Mouse (Mus musculus) forebrain, embryonic 13.5 days (tissue): ENCODE measurements around the gene Gm20388. TPM values are rescaled to one million over a fixed set of nuclear protein-coding genes. Genes with fewer than 3 reads are reported as not detected.

ENCODE experiments used
- ATAC-seq: fragments of 200-750 bp; cut with Nextera tagmentation; 2 replicates; pipeline ENCODE4 v1.8.0; 2017
- H3K27ac ChIP-seq: fragments of 300-500 bp; sonication (generic); 2 replicates; pipeline ENCODE4 v1.5.1; 2015; ENCODE audit warnings: inconsistent platforms, mild to moderate bottlenecking, moderate library complexity
- H3K27me3 ChIP-seq: fragments of 300-500 bp; sonication (generic); 2 replicates; pipeline ENCODE4 v1.6.1; 2015; ENCODE audit warnings: mild to moderate bottlenecking, inconsistent platforms
- H3K36me3 ChIP-seq: fragments of 300-500 bp; sonication (generic); 2 replicates; pipeline ENCODE4 v1.6.1; 2015; ENCODE audit warnings: mild to moderate bottlenecking, inconsistent platforms; ENCODE audit not compliant: poor library complexity, severe bottlenecking
- H3K4me1 ChIP-seq: fragments of 300-500 bp; sonication (generic); 2 replicates; pipeline ENCODE4 v1.6.1; 2015; ENCODE audit warnings: inconsistent platforms
- H3K4me2 ChIP-seq: fragments of 300-500 bp; sonication (generic); 2 replicates; pipeline ENCODE4 v1.6.1; 2015; ENCODE audit warnings: inconsistent platforms, mild to moderate bottlenecking, moderate library complexity
- H3K4me3 ChIP-seq: fragments of 300-500 bp; sonication (generic); 2 replicates; pipeline ENCODE4 v1.5.1; 2015; ENCODE audit warnings: mild to moderate bottlenecking, inconsistent platforms
- H3K9ac ChIP-seq: fragments of 300-500 bp; sonication (generic); 2 replicates; pipeline ENCODE4 v1.6.1; 2015; ENCODE audit warnings: mild to moderate bottlenecking, inconsistent platforms
- H3K9me3 ChIP-seq: fragments of 300-500 bp; sonication (generic); replicated peaks from 2 replicates; pipeline ENCODE4 v1.6.1; 2016; ENCODE audit warnings: inconsistent platforms
- whole genome bisulfite sequencing: fragments of 180-500 bp; shearing (Covaris S2); methylation state at CpG from one replicate; pipeline ENCODE4 v1.1.7; 2015; 5-methylcytosine and 5-hydroxymethylcytosine counted together
- polyA plus RNA-seq: library from polyadenylated mRNA; unstranded; fragments of >200 nt; fragmentation: Nextera tagmentation; extraction: Ambion mirVana; gene quantifications from 2 replicates; pipeline ENCODE4 v1.2.1, GENCODE M21; 2015

Gm20388 gene
- polyA plus RNA-seq, 1 experiment from 2014 or later = 5.6 TPM

GRCm38 (mm10) chr8:124056832-124057655 lies 4146.4 kb downstream of the Gm20388 start:
- no peak overlapping the region for H3K9ac ChIP-seq
- WGBS = 83% methylated on average over 11 of the region's 11 CpGs
- ATAC-seq = no peak

GRCm38 (mm10) chr8:124066325-124067058 lies 4155.9 kb downstream of the Gm20388 start:
- Histone ChIP-seq H3K4me3 (no peak overlapping the region), H3K4me2 (no peak overlapping the region), H3K9me3 (no peaks in the 10 kb centered on the region), H3K27ac (no peak overlapping the region), H3K36me3 (no peaks in the 10 kb centered on the region), H3K27me3 (no peaks in the 10 kb centered on the region), H3K9ac (no peak overlapping the region), H3K4me1 (peaks cover 24% of the 10 kb centered on the region)
- ATAC-seq = no peak
- 81% methylated on average over 4 of the region's 4 CpGs for WGBS

More at GRCm38 (mm10) chr8:124056832-124057655, 4146.4 kb downstream of the Gm20388 start:
- Histone ChIP-seq H3K27ac (no peak overlapping the region), H3K4me1 (no peaks in the 10 kb centered on the region), H3K9me3 (no peaks in the 10 kb centered on the region), H3K4me2 (no peak overlapping the region), H3K4me3 (no peak overlapping the region), H3K27me3 (no peaks in the 10 kb centered on the region), H3K36me3 (no peaks in the 10 kb centered on the region)

- H3K36me3 ChIP-seq = no peaks in the 10 kb centered on the region
- peaks cover 32% of the 10 kb centered on the region for H3K4me1 ChIP-seq
- H3K27ac ChIP-seq = no peak overlapping the region
- H3K9ac ChIP-seq = no peak overlapping the region
- WGBS = 79% methylated on average over 4 of the region's 4 CpGs
- no peak overlapping the region for H3K4me2 ChIP-seq
- 0 out of 2 replicates have a peak, but pooled peaks cover 2% of the 10 kb centered on the region for H3K27me3 ChIP-seq
- no peak for ATAC-seq
- no peak overlapping the region for H3K4me3 ChIP-seq
- no peaks in the 10 kb centered on the region for H3K9me3 ChIP-seq
Measured at GRCm38 (mm10) chr8:124067059-124067750, 4156.6 kb downstream of the Gm20388 start.

GRCm38 (mm10) chr8:124070363-124071324 lies 4160.0 kb downstream of the Gm20388 start:
- WGBS = 19% methylated on average over 18 of the region's 18 CpGs
- Histone ChIP-seq H3K36me3 (no peaks in the 10 kb centered on the region), H3K27ac (peak overlapping the region; percentile 80), H3K4me1 (peaks cover 32% of the 10 kb centered on the region), H3K4me3 (no peak overlapping the region), H3K27me3 (0 out of 2 replicates have a peak, but pooled peaks cover 2% of the 10 kb centered on the region), H3K9ac (peak overlapping the region; percentile 21), H3K9me3 (no peaks in the 10 kb centered on the region), H3K4me2 (peak overlapping the region; percentile 33)
- peak; percentile 83 for ATAC-seq

- Histone ChIP-seq H3K9ac (no peak overlapping the region), H3K4me1 (peaks cover 19% of the 10 kb centered on the region), H3K27me3 (0 out of 2 replicates have a peak, but pooled peaks cover 2% of the 10 kb centered on the region), H3K9me3 (no peaks in the 10 kb centered on the region), H3K36me3 (no peaks in the 10 kb centered on the region), H3K4me2 (no peak overlapping the region), H3K4me3 (no peak overlapping the region), H3K27ac (0 out of 2 replicates have a peak overlapping the region, but pooled peaks have one; percentile 3)
- WGBS = 73% methylated on average over 8 of the region's 8 CpGs
- ATAC-seq = no peak
Measured at GRCm38 (mm10) chr8:124075977-124076376, 4165.3 kb downstream of the Gm20388 start.

- Histone ChIP-seq H3K4me3 (no peak overlapping the region), H3K36me3 (no peaks in the 10 kb centered on the region), H3K4me1 (peaks cover 14% of the 10 kb centered on the region; the same call in 1 of the 2 replicates), H3K9ac (no peak overlapping the region), H3K9me3 (no peaks in the 10 kb centered on the region), H3K27me3 (0 out of 2 replicates have a peak, but pooled peaks cover 2% of the 10 kb centered on the region), H3K27ac (no peak overlapping the region), H3K4me2 (no peak overlapping the region)
- 57% methylated on average over 3 of the region's 3 CpGs for WGBS
- ATAC-seq = no peak
Measured at GRCm38 (mm10) chr8:124076416-124076815, 4165.8 kb downstream of the Gm20388 start.

GRCm38 (mm10) chr8:124077377-124077776 lies 4166.7 kb downstream of the Gm20388 start:
- Histone ChIP-seq H3K9me3 (no peaks in the 10 kb centered on the region), H3K4me3 (no peak overlapping the region), H3K9ac (no peak overlapping the region), H3K27ac (no peak overlapping the region), H3K36me3 (no peaks in the 10 kb centered on the region), H3K4me1 (0 out of 2 replicates have a peak, but pooled peaks cover 6% of the 10 kb centered on the region), H3K27me3 (no peaks in the 10 kb centered on the region), H3K4me2 (no peak overlapping the region)
- 91% methylated on average over 8 of the region's 8 CpGs for WGBS
- no peak for ATAC-seq

GRCm38 (mm10) chr8:124077998-124078397 lies 4167.4 kb downstream of the Gm20388 start:
- H3K36me3 ChIP-seq = no peaks in the 10 kb centered on the region
- no peak overlapping the region for H3K9ac ChIP-seq
- ATAC-seq = no peak
- 82% methylated on average over 10 of the region's 10 CpGs for WGBS
- H3K27me3 ChIP-seq = no peaks in the 10 kb centered on the region
- no peak overlapping the region for H3K4me3 ChIP-seq
- 0 out of 2 replicates have a peak, but pooled peaks cover 6% of the 10 kb centered on the region for H3K4me1 ChIP-seq
- no peaks in the 10 kb centered on the region for H3K9me3 ChIP-seq
- no peak overlapping the region for H3K4me2 ChIP-seq
- no peak overlapping the region for H3K27ac ChIP-seq

GRCm38 (mm10) chr8:124078969-124079368 lies 4168.3 kb downstream of the Gm20388 start:
- WGBS = 83% methylated on average over 7 of the region's 7 CpGs
- 0 out of 2 replicates have a peak, but pooled peaks cover 6% of the 10 kb centered on the region for H3K4me1 ChIP-seq
- H3K9me3 ChIP-seq = no peaks in the 10 kb centered on the region
- no peak overlapping the region for H3K4me2 ChIP-seq
- ATAC-seq = no peak
- H3K27me3 ChIP-seq = no peaks in the 10 kb centered on the region
- H3K36me3 ChIP-seq = no peaks in the 10 kb centered on the region
- no peak overlapping the region for H3K9ac ChIP-seq
- no peak overlapping the region for H3K4me3 ChIP-seq
- no peak overlapping the region for H3K27ac ChIP-seq

- WGBS = 90% methylated on average over 21 of the region's 21 CpGs
- Histone ChIP-seq H3K9me3 (no peaks in the 10 kb centered on the region), H3K27ac (no peak overlapping the region), H3K9ac (no peak overlapping the region), H3K4me3 (no peak overlapping the region), H3K4me2 (no peak overlapping the region), H3K36me3 (no peaks in the 10 kb centered on the region), H3K27me3 (no peaks in the 10 kb centered on the region), H3K4me1 (0 out of 2 replicates have a peak, but pooled peaks cover 6% of the 10 kb centered on the region)
- ATAC-seq = no peak
Measured at GRCm38 (mm10) chr8:124080467-124081326, 4170.1 kb downstream of the Gm20388 start.
